Mouse (Mus musculus): ENCODE results near the gene Grhl1. TPM values are rescaled to one million over a fixed set of nuclear protein-coding genes. Genes with fewer than 3 reads are reported as not detected.
A peak's percentile ranks its signal among the peaks of the same experiment; 100 is the strongest.

The Grhl1 gene
- total and polyA plus RNA-seq, 2 experiments from 2014 or later = 0.55 to 0.88 TPM

GRCm38 (mm10) chr12:24600074-24600473, 28.0 kb downstream of the Grhl1 start:
- H3K9me3 ChIP-seq (replicated peaks; ENCODE audit: control insufficient read depth, low read length) = no peaks in the 10 kb centered on the region
- no peak overlapping the region for H3K4me2 ChIP-seq (ENCODE audit: low read depth, low read length)
- H3K27ac ChIP-seq (ENCODE audit: low read depth) = no peak overlapping the region
- H3K4me1 ChIP-seq (ENCODE audit: control insufficient read depth, insufficient read depth) = no peaks in the 10 kb centered on the region
- H3K9ac ChIP-seq (replicated peaks; ENCODE audit: low read depth, low read length) = no peak overlapping the region
- no peak for TF ChIP-seq EP300 (IDR thresholded peaks at IDR 0.05; ENCODE audit: low read depth)
- 81% methylated on average over 7 of the region's 7 CpGs for whole genome bisulfite sequencing
- no peaks in the 10 kb centered on the region for H3K36me3 ChIP-seq (replicated peaks; ENCODE audit: control insufficient read depth, insufficient read depth, low read length)
- no peak overlapping the region for H3K4me3 ChIP-seq (ENCODE audit: low read depth, low read length)
- H3K27me3 ChIP-seq (ENCODE audit: control insufficient read depth, insufficient read depth, low read length) = no peaks in the 10 kb centered on the region
- ATAC-seq (ENCODE audit: insufficient read depth, low read depth) = no peak
- no peak for DNase-seq (ENCODE audit: low spot score)

- H3K4me3 ChIP-seq (ENCODE audit: low read depth, low read length) = no peak overlapping the region
- no peak overlapping the region for H3K9ac ChIP-seq (replicated peaks; ENCODE audit: low read depth, low read length)
- H3K27me3 ChIP-seq (ENCODE audit: control insufficient read depth, insufficient read depth, low read length) = no peaks in the 10 kb centered on the region
- TF ChIP-seq EP300 (IDR thresholded peaks at IDR 0.05; ENCODE audit: low read depth) (no peak), CTCF (IDR thresholded peaks at IDR 0.05; ENCODE audit: low read depth) (peak; percentile 91)
- peak; percentile 73 for DNase-seq (ENCODE audit: low spot score)
- WGBS = 5% methylated on average over 9 of the region's 9 CpGs
- no peaks in the 10 kb centered on the region for H3K9me3 ChIP-seq (replicated peaks; ENCODE audit: control insufficient read depth, low read length)
- H3K27ac ChIP-seq (ENCODE audit: low read depth) = no peak overlapping the region
- no peaks in the 10 kb centered on the region for H3K36me3 ChIP-seq (replicated peaks; ENCODE audit: control insufficient read depth, insufficient read depth, low read length)
- H3K4me1 ChIP-seq (ENCODE audit: control insufficient read depth, insufficient read depth) = no peaks in the 10 kb centered on the region
- ATAC-seq (ENCODE audit: insufficient read depth, low read depth) = peak; percentile 82
- no peak overlapping the region for H3K4me2 ChIP-seq (ENCODE audit: low read depth, low read length)
Observed at GRCm38 (mm10) chr12:24600806-24601205, 28.7 kb downstream of the Grhl1 start.

- no peak for ATAC-seq (ENCODE audit: insufficient read depth, low read depth)
- Histone ChIP-seq H3K4me2 (ENCODE audit: low read depth, low read length) (no peak overlapping the region), H3K9ac (replicated peaks; ENCODE audit: low read depth, low read length) (no peak overlapping the region), H3K9me3 (replicated peaks; ENCODE audit: control insufficient read depth, low read length) (no peaks in the 10 kb centered on the region), H3K27ac (ENCODE audit: low read depth) (no peak overlapping the region), H3K36me3 (replicated peaks; ENCODE audit: control insufficient read depth, insufficient read depth, low read length) (no peaks in the 10 kb centered on the region), H3K4me3 (ENCODE audit: low read depth, low read length) (no peak overlapping the region), H3K27me3 (ENCODE audit: control insufficient read depth, insufficient read depth, low read length) (no peaks in the 10 kb centered on the region), H3K4me1 (ENCODE audit: control insufficient read depth, insufficient read depth) (no peaks in the 10 kb centered on the region)
- TF ChIP-seq EP300 (IDR thresholded peaks at IDR 0.05; ENCODE audit: low read depth) = no peak
- peak; percentile 88 for TF ChIP-seq CTCF (IDR thresholded peaks at IDR 0.05; ENCODE audit: low read depth)
- WGBS = 41% methylated on average over 2 of the region's 2 CpGs
- DNase-seq (ENCODE audit: low spot score) = peak; percentile 48
Observed at GRCm38 (mm10) chr12:24603266-24603665, 31.2 kb downstream of the Grhl1 start.

- TF ChIP-seq CTCF (IDR thresholded peaks at IDR 0.05; ENCODE audit: low read depth) (no peak), EP300 (IDR thresholded peaks at IDR 0.05; ENCODE audit: low read depth) (no peak)
- Histone ChIP-seq H3K27me3 (ENCODE audit: control insufficient read depth, insufficient read depth, low read length) (no peaks in the 10 kb centered on the region), H3K4me2 (ENCODE audit: low read depth, low read length) (no peak overlapping the region), H3K4me3 (ENCODE audit: low read depth, low read length) (no peak overlapping the region), H3K36me3 (replicated peaks; ENCODE audit: control insufficient read depth, insufficient read depth, low read length) (no peaks in the 10 kb centered on the region), H3K4me1 (ENCODE audit: control insufficient read depth, insufficient read depth) (no peaks in the 10 kb centered on the region), H3K9me3 (replicated peaks; ENCODE audit: control insufficient read depth, low read length) (no peaks in the 10 kb centered on the region), H3K9ac (replicated peaks; ENCODE audit: low read depth, low read length) (no peak overlapping the region), H3K27ac (ENCODE audit: low read depth) (no peak overlapping the region)
- ATAC-seq (ENCODE audit: insufficient read depth, low read depth) (no peak), DNase-seq (ENCODE audit: low spot score) (no peak)
- WGBS = 69% methylated on average over 10 of the region's 10 CpGs
Observed at GRCm38 (mm10) chr12:24606166-24606565, 34.1 kb downstream of the Grhl1 start.

- Histone ChIP-seq H3K9ac (replicated peaks; ENCODE audit: low read depth, low read length) (no peak overlapping the region), H3K27ac (ENCODE audit: low read depth) (no peak overlapping the region), H3K4me2 (ENCODE audit: low read depth, low read length) (no peak overlapping the region), H3K4me1 (ENCODE audit: control insufficient read depth, insufficient read depth) (no peaks in the 10 kb centered on the region), H3K36me3 (replicated peaks; ENCODE audit: control insufficient read depth, insufficient read depth, low read length) (no peaks in the 10 kb centered on the region), H3K9me3 (replicated peaks; ENCODE audit: control insufficient read depth, low read length) (no peaks in the 10 kb centered on the region), H3K27me3 (ENCODE audit: control insufficient read depth, insufficient read depth, low read length) (no peaks in the 10 kb centered on the region), H3K4me3 (ENCODE audit: low read depth, low read length) (no peak overlapping the region)
- WGBS = 80% methylated on average over 6 of the region's 6 CpGs
- TF ChIP-seq EP300 (IDR thresholded peaks at IDR 0.05; ENCODE audit: low read depth) (no peak), CTCF (IDR thresholded peaks at IDR 0.05; ENCODE audit: low read depth) (no peak)
- no peak for ATAC-seq (ENCODE audit: insufficient read depth, low read depth)
- no peak for DNase-seq (ENCODE audit: low spot score)
Observed at GRCm38 (mm10) chr12:24612591-24612990, 40.5 kb downstream of the Grhl1 start.

GRCm38 (mm10) chr12:24614452-24615075, 42.5 kb downstream of the Grhl1 start:
- Histone ChIP-seq H3K27me3 (ENCODE audit: control insufficient read depth, insufficient read depth, low read length) (no peaks in the 10 kb centered on the region), H3K9me3 (replicated peaks; ENCODE audit: control insufficient read depth, low read length) (no peaks in the 10 kb centered on the region), H3K4me2 (ENCODE audit: low read depth, low read length) (no peak overlapping the region), H3K9ac (replicated peaks; ENCODE audit: low read depth, low read length) (no peak overlapping the region), H3K4me1 (ENCODE audit: control insufficient read depth, insufficient read depth) (no peaks in the 10 kb centered on the region), H3K36me3 (replicated peaks; ENCODE audit: control insufficient read depth, insufficient read depth, low read length) (no peaks in the 10 kb centered on the region), H3K4me3 (ENCODE audit: low read depth, low read length) (no peak overlapping the region), H3K27ac (ENCODE audit: low read depth) (no peak overlapping the region)
- WGBS = 83% methylated on average over 17 of the region's 17 CpGs
- DNase-seq (ENCODE audit: low spot score) (no peak), ATAC-seq (ENCODE audit: insufficient read depth, low read depth) (no peak)
- no peak for TF ChIP-seq EP300 (IDR thresholded peaks at IDR 0.05; ENCODE audit: low read depth)
- no peak for TF ChIP-seq CTCF (IDR thresholded peaks at IDR 0.05; ENCODE audit: low read depth)
